16 mouse cellular contexts compared by ENCODE assay signal in genomic region chr1:37089191-37089590, GRCm38 (mm10).
"Had no signal": no experiment of that assay in that cellular context is flagged by ENCODE, and none has a peak within 500 bp of the region (broad histone marks: within the 10 kb centered on the region; RNA-seq: fewer than 3 reads in every experiment).

No protein-coding gene starts in this region.

- H3K36me3 ChIP-seq: liver, embryonic 13.5 days; stomach, embryonic 15.5 days had no signal

- H3K9me3 ChIP-seq: stomach, embryonic 15.5 days had no signal

- H3K4me2 ChIP-seq: liver, embryonic 13.5 days; midbrain, embryonic 11.5 days; stomach, embryonic 15.5 days had no signal

- H3K27me3 ChIP-seq: liver, embryonic 13.5 days; stomach, embryonic 15.5 days had no signal

- H3K4me1 ChIP-seq: liver, embryonic 13.5 days; stomach, embryonic 15.5 days had no signal

- H3K27ac ChIP-seq: kidney, postnatal 0 days; liver, embryonic 13.5 days; stomach, embryonic 15.5 days had no signal

- H3K4me3 ChIP-seq: liver, embryonic 13.5 days; stomach, embryonic 15.5 days had no signal

- H3K9ac ChIP-seq: liver, embryonic 13.5 days; stomach, embryonic 15.5 days had no signal

- DNase-seq: kidney, adult 2 months; kidney, postnatal 25 days; liver, embryonic 13.5 days; lung, adult 2 months; lung, postnatal 14 days; lung, postnatal 4 days; midbrain, embryonic 14.5 days; right cerebral cortex, adult 18-20 months; right cerebral cortex, postnatal 14 days; spleen, adult 18-20 months; thymus, adult 2 months; thymus, postnatal 14 days; thymus, postnatal 4 days had no signal
